Mouse (Mus musculus) heart, embryonic 14.5 days (tissue): ENCODE results near the gene Agap1. TPM values are rescaled to one million over a fixed set of nuclear protein-coding genes. Genes with fewer than 3 reads are reported as not detected.

Source experiments
- ATAC-seq: fragments of 200-750 bp; cut with Nextera tagmentation; 2 replicates; pipeline ENCODE4 v1.8.0; 2017; ENCODE audit warnings: low read depth, moderate TSS enrichment; ENCODE audit not compliant: insufficient number of reproducible peaks, insufficient read depth, low FRiP score
- H3K27ac ChIP-seq, 2 experiments: fragments of 200-500 bp in 1 of 2; fragments of 300-500 bp in 1 of 2; sonication (generic) in 1 of 2; replicated peaks in 1 of 2; 2 replicates each; pipeline ENCODE4 v1.5.1; 2012 to 2014; ENCODE audit warnings: low read depth in 2 of 2, low read length in 2 of 2, control low read depth in 1 of 2, mild to moderate bottlenecking in 1 of 2, mixed read lengths in 1 of 2; ENCODE audit not compliant: control insufficient read depth in 1 of 2, insufficient read depth in 1 of 2
- H3K27me3 ChIP-seq: fragments of 300-500 bp; sonication (generic); 2 replicates; pipeline ENCODE4 v1.6.1; 2014; ENCODE audit warnings: mild to moderate bottlenecking, low read length, control low read depth; ENCODE audit not compliant: control insufficient read depth, insufficient read depth
- H3K36me3 ChIP-seq: fragments of 300-500 bp; sonication (generic); 2 replicates; pipeline ENCODE4 v1.6.1; 2014; ENCODE audit warnings: mild to moderate bottlenecking, control low read depth, low read length, mixed read lengths; ENCODE audit not compliant: control insufficient read depth, insufficient read depth
- H3K4me1 ChIP-seq, 2 experiments: fragments of 200-500 bp in 1 of 2; fragments of 300-500 bp in 1 of 2; sonication (generic) in 1 of 2; 2 replicates each; pipeline ENCODE4 v1.6.1; 2012 to 2014; ENCODE audit warnings: low read length in 2 of 2, control low read depth in 1 of 2, mixed read lengths in 1 of 2; ENCODE audit not compliant: control insufficient read depth in 2 of 2, insufficient read depth in 2 of 2
- H3K4me2 ChIP-seq: fragments of 300-500 bp; sonication (generic); 2 replicates; pipeline ENCODE4 v1.6.1; 2014; ENCODE audit warnings: mild to moderate bottlenecking, low read length
- H3K4me3 ChIP-seq, 2 experiments: fragments of 200-500 bp in 1 of 2; fragments of 300-500 bp in 1 of 2; sonication (generic) in 1 of 2; 2 replicates each; pipeline ENCODE4 v1.5.1; 2012 to 2014; ENCODE audit warnings: low read length in 2 of 2, mild to moderate bottlenecking in 2 of 2, control low read depth in 1 of 2, low read depth in 1 of 2, moderate library complexity in 1 of 2; ENCODE audit not compliant: control insufficient read depth in 1 of 2, insufficient read depth in 1 of 2
- H3K9ac ChIP-seq: fragments of 300-500 bp; sonication (generic); 2 replicates; pipeline ENCODE4 v1.6.1; 2014; ENCODE audit warnings: mild to moderate bottlenecking, low read length
- H3K9me3 ChIP-seq: fragments of 300-500 bp; sonication (generic); 2 replicates; pipeline ENCODE4 v1.6.1; 2016; ENCODE audit warnings: low read length, control low read depth; ENCODE audit not compliant: control insufficient read depth
- WGBS: fragments of 180-500 bp; shearing (Covaris S2); extraction: QIAGEN DNeasy Blood & Tissue Kit; methylation state at CpG from one replicate; pipeline ENCODE4 v1.1.7; 2014; 5-methylcytosine and 5-hydroxymethylcytosine counted together
- polyA plus RNA-seq: library from polyadenylated mRNA; unstranded; fragments of >200 nt; fragmentation: Nextera tagmentation; extraction: Ambion mirVana; gene quantifications from 2 replicates; pipeline ENCODE4 v1.2.1, GENCODE M21; 2014

The Agap1 gene
- polyA plus RNA-seq, 1 experiment from 2014 or later, result 17.0 TPM

- no peak for ATAC-seq
- Histone ChIP-seq H3K9ac (no peak overlapping the region), H3K36me3 (no peaks in the 10 kb centered on the region), H3K27ac (0 out of 4 replicates have a peak overlapping the region, but pooled peaks of 1 of the 2 experiments have one; percentile 3), H3K27me3 (no peaks in the 10 kb centered on the region), H3K9me3 (no peaks in the 10 kb centered on the region), H3K4me2 (no peak overlapping the region), H3K4me1 (peaks cover 30 to 33% of the 10 kb centered on the region in 2 experiments), H3K4me3 (no peak overlapping the region)
Measured at GRCm38 (mm10) chr1:89535206-89535605, 80.6 kb downstream of the Agap1 start.

GRCm38 (mm10) chr1:89538163-89538946, 83.7 kb downstream of the Agap1 start:
- Histone ChIP-seq H3K36me3 (no peaks in the 10 kb centered on the region), H3K4me3 (no peak overlapping the region), H3K9me3 (no peaks in the 10 kb centered on the region), H3K9ac (no peak overlapping the region), H3K4me1 (peaks cover 26 to 27% of the 10 kb centered on the region in 2 experiments), H3K4me2 (no peak overlapping the region), H3K27me3 (no peaks in the 10 kb centered on the region), H3K27ac (no peak overlapping the region)
- 59% methylated on average over 18 of the region's 18 CpGs for WGBS
- ATAC-seq, result no peak

GRCm38 (mm10) chr1:89539127-89539526, 84.5 kb downstream of the Agap1 start:
- no peak overlapping the region for H3K4me3 ChIP-seq
- no peak overlapping the region for H3K9ac ChIP-seq
- no peaks in the 10 kb centered on the region for H3K36me3 ChIP-seq
- no peak overlapping the region for H3K27ac ChIP-seq
- no peaks in the 10 kb centered on the region for H3K9me3 ChIP-seq
- H3K4me2 ChIP-seq, result no peak overlapping the region
- 80% methylated on average over 13 of the region's 13 CpGs for WGBS
- H3K27me3 ChIP-seq, result no peaks in the 10 kb centered on the region
- ATAC-seq, result no peak
- H3K4me1 ChIP-seq, result peaks cover 19 to 21% of the 10 kb centered on the region in 2 experiments

- H3K4me2 ChIP-seq, result no peak overlapping the region
- no peak overlapping the region for H3K27ac ChIP-seq
- H3K9me3 ChIP-seq, result no peaks in the 10 kb centered on the region
- H3K36me3 ChIP-seq, result no peaks in the 10 kb centered on the region
- peaks cover 2 to 5% of the 10 kb centered on the region in 2 experiments; a peak in 3 of 4 replicates for H3K4me1 ChIP-seq
- H3K4me3 ChIP-seq, result no peak overlapping the region
- no peak overlapping the region for H3K9ac ChIP-seq
- 88% methylated on average over 13 of the region's 13 CpGs for WGBS
- no peaks in the 10 kb centered on the region for H3K27me3 ChIP-seq
- ATAC-seq, result no peak
Measured at GRCm38 (mm10) chr1:89541151-89541550, 86.5 kb downstream of the Agap1 start.

GRCm38 (mm10) chr1:89542464-89542863, 87.9 kb downstream of the Agap1 start:
- H3K36me3 ChIP-seq, result no peaks in the 10 kb centered on the region
- ATAC-seq, result no peak
- H3K27ac ChIP-seq, result no peak overlapping the region
- WGBS, result 73% methylated on average over 6 of the region's 6 CpGs
- no peak overlapping the region for H3K4me3 ChIP-seq
- peaks cover 6 to 8% of the 10 kb centered on the region in 2 experiments for H3K4me1 ChIP-seq
- H3K9me3 ChIP-seq, result no peaks in the 10 kb centered on the region
- H3K9ac ChIP-seq, result no peak overlapping the region
- H3K27me3 ChIP-seq, result no peaks in the 10 kb centered on the region
- H3K4me2 ChIP-seq, result no peak overlapping the region

GRCm38 (mm10) chr1:89543312-89543711, 88.7 kb downstream of the Agap1 start:
- Histone ChIP-seq H3K27ac (no peak overlapping the region), H3K4me1 (peaks cover 8 to 11% of the 10 kb centered on the region in 2 experiments), H3K9ac (no peak overlapping the region), H3K4me3 (no peak overlapping the region), H3K4me2 (no peak overlapping the region), H3K27me3 (no peaks in the 10 kb centered on the region), H3K36me3 (no peaks in the 10 kb centered on the region), H3K9me3 (no peaks in the 10 kb centered on the region)
- ATAC-seq, result no peak
- WGBS, result 80% methylated on average over 6 of the region's 6 CpGs

GRCm38 (mm10) chr1:89544094-89544493, 89.5 kb downstream of the Agap1 start:
- Histone ChIP-seq H3K4me3 (no peak overlapping the region), H3K4me2 (no peak overlapping the region), H3K9ac (no peak overlapping the region), H3K9me3 (no peaks in the 10 kb centered on the region), H3K4me1 (peaks cover 11 to 15% of the 10 kb centered on the region in 2 experiments), H3K27ac (no peak overlapping the region), H3K27me3 (no peaks in the 10 kb centered on the region), H3K36me3 (no peaks in the 10 kb centered on the region)
- WGBS, result 88% methylated on average over 4 of the region's 4 CpGs
- ATAC-seq, result no peak

- Histone ChIP-seq H3K9me3 (no peaks in the 10 kb centered on the region), H3K36me3 (no peaks in the 10 kb centered on the region), H3K4me2 (no peak overlapping the region), H3K27me3 (no peaks in the 10 kb centered on the region), H3K4me3 (no peak overlapping the region), H3K27ac (no peak overlapping the region), H3K4me1 (peaks cover 14 to 16% of the 10 kb centered on the region in 2 experiments), H3K9ac (no peak overlapping the region)
- WGBS, result 84% methylated on average over 4 of the region's 4 CpGs
- no peak for ATAC-seq
Measured at GRCm38 (mm10) chr1:89545099-89545498, 90.5 kb downstream of the Agap1 start.
